Mouse (Mus musculus) liver, adult (tissue): Measurements from ENCODE around the gene Gramd1b.

Experiments used
- GATA4 ChIP-seq: IDR thresholded peaks from 2 replicates; pipeline ENCODE4 v1.6.1; 2014; ENCODE audit warnings: mild to moderate bottlenecking, low read length; ENCODE audit not compliant: insufficient replicate concordance

Gramd1b gene

DNA sequence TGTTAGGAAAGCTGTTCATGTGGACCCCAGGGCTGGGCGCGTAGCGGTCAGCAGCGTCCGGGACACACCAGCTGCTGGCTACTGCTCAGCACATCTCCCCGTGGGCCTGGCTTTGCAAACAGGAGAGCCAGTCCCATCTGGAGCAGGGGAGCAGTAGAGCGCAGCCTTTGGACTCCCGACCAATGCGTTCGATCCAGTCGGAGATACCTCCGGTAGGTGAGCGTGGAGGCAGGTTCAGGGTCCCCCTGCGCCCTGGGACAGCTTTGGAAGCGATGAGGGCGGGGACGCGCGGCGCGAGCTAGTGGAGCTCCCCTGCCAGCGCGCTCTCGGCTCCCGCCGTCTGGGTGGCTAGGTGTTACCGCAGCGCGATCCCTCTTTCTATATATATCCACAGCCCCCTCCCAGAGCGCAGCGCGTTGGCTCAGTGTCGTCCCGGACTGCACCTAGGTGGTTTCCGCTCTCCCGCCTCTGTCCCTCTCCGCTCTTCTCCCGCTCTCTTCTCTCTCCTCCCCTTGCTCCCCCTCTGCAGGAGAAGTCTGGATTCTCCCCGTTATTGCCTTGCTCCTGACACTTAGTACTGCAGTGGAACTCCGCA lies at the start of gene Gramd1b:
TSS of gene Gramd1b (minus strand) at position 357 of the 595 bp plus-strand sequence.
- TF ChIP-seq GATA4, result no peak

- TF ChIP-seq GATA4, result no peak
These were observed 47.8 kb upstream of the Gramd1b start for GRCm38 (mm10) chr9:40578726-40579625.

DNA sequence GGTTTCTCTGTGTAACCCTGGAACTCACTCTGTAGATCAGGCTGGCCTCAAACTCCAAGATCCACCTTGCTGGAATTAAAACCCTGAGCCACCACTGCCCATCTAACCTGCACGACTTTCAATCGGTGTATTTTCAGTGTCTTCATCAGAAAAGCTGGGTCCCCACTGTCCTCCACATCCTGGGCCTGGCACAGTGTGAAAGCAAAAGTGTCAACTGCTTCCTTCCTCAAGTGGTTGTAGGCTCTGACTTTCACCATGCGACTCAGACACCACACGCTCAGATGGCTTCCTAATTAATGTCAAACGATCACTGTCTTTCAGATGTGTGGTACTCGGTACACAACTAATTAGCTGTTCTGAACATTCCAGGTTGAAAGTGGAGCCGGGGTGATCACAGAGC lies 45.9 kb upstream of the Gramd1b start:
- no peak for TF ChIP-seq GATA4

DNA sequence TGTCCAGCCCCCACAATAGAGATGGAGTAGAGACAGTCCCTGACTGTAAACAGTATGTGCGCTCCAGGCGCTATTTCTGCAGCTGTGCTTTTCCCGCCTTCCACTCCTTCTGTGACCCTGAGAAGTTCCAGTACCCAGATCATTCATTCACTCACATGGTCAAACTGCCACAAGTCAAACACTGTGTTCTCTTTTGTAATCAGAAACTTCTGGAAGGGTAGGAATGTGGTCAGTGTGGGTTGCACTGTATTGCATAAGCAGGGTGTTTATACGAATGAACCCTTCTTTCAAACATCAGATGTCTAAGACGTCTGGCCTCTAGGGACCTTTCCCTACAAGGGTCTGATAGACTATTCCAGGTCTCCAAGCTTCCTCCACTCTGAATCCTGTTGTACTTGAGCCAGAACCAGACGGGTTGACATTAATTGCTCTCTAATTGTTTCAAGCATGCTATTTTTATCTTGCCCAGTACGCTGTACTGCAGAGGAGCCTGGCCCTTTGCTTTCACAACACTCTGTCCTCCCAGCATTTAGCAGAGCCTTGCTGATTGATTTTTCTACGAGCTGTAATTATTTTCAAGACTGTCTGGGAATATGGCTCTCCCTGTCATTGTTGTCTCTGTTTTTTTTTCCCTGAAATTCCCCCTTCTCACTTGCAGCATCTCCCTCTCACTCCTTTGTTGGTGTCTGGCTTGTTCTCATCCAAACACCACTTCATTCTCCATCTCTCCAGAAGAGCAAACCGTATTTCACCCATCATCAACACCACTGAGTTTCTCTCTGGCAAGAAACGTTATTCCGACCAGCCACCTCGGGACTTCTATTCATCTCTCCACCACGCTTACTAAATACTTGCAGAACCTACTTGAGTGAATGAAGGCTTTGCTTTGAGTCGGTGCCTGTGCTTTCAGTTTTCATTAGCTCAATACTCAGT lies 44.1 kb upstream of the Gramd1b start:
- TF ChIP-seq GATA4, result no peak

- TF ChIP-seq GATA4, result no peak
These were observed 40.1 kb upstream of the Gramd1b start for GRCm38 (mm10) chr9:40571280-40571679.

DNA sequence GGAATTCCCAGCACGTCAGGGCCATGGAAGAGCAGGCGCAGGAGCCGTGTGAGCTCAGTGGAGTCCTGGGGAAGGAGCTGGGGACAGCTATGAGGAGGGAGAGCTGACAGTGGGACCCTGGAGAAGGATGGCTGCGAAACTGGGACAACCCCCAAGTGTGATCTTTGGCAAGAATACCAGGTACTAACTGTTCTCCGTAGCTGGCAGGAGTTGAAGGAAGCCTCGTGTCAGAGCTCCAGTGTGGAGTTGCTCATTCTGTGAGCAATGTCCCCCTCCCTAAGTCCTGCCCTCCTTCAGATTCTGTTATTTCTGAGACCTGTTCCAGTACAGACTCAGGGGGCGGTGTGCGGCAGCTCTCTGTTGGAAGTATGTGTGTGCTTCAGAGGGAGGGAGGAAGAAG lies 36.9 kb upstream of the Gramd1b start:
- no peak for TF ChIP-seq GATA4

GRCm38 (mm10) chr9:40563750-40564149 lies 32.6 kb upstream of the Gramd1b start:
- no peak for TF ChIP-seq GATA4

- no peak for TF ChIP-seq GATA4
These were observed 28.5 kb upstream of the Gramd1b start for GRCm38 (mm10) chr9:40559646-40560045.

DNA sequence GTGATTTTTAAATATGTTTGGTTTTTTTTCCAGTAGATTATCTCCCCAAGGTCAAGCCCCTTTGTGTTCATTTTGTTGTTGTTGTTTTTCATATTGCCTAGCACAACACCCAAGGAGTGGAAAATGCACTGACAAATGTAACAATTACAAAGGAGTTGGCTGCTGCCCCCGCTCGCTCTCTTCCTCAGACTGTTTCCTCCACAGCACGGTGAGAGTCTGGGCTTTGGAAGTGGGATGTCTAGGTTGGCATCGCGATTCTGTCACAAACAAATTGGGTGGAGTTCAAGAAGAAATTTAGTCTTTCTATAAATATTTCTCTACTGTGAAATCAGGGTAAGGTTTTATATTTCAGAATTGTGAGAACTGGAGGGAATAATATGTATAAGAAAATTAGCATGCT lies 26.6 kb upstream of the Gramd1b start:
- no peak for TF ChIP-seq GATA4

DNA sequence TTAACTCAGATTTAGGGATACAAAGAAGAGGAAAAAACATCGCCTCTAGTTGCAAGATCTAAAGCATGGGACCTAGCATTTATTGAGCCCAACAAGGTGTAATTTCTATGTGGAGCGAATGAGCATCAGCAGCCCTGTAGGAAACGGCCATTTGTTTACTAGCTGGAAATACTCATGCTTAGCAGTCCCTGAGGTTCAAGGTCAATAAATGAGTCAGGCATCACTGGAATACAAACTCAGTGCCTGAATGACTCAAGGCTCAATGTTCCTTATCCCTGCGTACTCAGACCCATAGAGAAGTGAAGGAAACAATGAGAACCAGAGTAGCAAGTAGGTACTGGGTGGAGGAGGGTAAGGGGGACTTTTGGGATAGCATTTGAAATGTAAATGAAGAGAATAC lies 25.2 kb upstream of the Gramd1b start:
- no peak for TF ChIP-seq GATA4

DNA sequence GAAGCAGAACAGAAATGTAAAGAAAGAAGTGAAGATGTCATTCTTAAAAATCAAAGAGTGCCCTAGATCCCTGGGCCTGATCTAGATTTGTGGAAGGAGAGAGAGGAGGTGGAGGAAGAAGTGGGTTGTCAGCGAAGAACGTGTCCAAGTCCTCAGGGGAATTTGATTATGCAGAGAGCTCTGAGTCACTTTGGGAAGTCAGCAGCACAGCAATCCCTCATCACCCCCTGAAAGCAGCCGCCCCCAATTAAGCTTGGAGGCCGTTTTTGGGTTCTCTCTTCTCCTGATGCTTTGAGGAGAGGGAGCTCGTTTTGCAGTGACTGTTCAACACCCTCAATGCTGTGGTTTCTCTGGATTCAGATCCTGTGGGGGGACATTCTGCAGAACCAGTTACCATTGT lies 24.1 kb upstream of the Gramd1b start:
- TF ChIP-seq GATA4, result no peak

- no peak for TF ChIP-seq GATA4
These were observed 16.7 kb upstream of the Gramd1b start for GRCm38 (mm10) chr9:40547876-40548275.

DNA sequence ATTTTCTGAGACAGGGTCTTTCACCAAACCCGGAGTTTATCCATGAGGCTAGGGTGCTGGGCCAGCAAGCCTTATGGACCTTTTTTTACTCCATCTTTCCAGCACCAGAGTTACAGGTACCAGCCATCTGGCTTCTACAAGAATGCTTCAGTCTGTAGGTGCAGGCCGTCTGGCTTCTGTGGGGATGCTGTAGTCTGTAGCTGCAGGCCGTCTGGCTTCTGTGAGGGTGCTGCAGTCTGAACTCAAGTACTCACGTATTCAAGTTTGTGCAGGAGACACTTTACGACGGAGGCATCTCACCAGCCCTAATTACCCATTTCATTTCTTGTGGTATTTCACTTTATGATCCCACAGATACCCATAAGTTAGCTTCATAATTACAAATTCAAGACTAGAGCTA lies 14.0 kb upstream of the Gramd1b start:
- no peak for TF ChIP-seq GATA4

DNA sequence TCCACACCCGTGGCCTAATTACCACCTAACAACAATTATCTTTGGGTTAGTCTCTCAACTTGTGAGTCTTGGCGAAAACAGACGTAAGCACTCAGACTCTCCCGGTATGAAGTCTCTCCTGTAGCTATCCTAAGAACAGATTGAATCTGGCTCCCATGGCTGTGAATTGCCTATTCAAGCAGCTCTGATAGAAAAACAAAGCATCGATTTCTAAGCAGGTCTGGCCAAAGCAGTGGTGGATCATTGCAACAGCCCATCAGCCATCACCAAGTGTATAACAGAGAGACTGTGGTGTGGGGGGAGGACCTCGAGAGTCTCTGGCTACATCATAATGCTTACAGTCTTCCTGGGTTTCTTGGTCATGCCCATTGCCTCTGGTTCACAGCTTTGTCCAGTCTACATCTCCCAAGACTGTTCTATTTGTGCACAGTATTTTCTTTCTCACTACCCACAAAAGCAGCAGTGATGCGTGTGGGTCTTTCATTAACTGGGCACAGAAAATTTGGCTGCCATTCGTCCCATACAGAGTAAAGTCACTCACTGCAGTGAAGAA lies 8.5 kb upstream of the Gramd1b start:
- no peak for TF ChIP-seq GATA4

GRCm38 (mm10) chr9:40537708-40538105 lies 6.5 kb upstream of the Gramd1b start:
- TF ChIP-seq GATA4, result no peak
